Mouse (Mus musculus) thymus, adult 18-20 months (tissue): Measurements from ENCODE around the gene 2210017I01Rik.

ENCODE experiments used
- DNase-seq, 2 experiments: peaks; one replicate each; pipeline ENCODE4 v3.0.0; 2022; ENCODE audit warnings: mixed read lengths in 2 of 2

The 2210017I01Rik gene

DNA sequence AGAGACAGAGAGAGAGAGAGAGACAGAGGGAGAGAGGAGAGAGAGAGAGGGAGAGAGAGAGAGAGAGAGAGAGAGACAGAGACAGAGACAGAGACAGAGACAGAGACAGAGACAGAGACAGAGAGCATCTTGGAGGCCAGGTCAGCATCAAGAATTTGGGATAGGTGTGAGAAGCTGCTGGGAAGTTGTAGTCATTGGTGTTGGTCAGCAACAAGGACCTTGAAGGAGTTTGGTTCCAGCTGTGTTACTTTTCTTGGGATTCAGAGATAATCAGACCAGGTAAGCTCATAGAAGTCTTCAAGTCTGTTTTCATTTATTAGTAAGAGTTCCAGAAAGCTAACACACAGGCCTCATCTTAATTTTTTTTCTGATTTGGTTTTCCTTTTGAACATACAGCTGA lies at the start of gene 2210017I01Rik:
2210017I01Rik (minus strand) TSS at position 101 of the 400 bp plus-strand sequence.
- DNase-seq, result no peak

DNA sequence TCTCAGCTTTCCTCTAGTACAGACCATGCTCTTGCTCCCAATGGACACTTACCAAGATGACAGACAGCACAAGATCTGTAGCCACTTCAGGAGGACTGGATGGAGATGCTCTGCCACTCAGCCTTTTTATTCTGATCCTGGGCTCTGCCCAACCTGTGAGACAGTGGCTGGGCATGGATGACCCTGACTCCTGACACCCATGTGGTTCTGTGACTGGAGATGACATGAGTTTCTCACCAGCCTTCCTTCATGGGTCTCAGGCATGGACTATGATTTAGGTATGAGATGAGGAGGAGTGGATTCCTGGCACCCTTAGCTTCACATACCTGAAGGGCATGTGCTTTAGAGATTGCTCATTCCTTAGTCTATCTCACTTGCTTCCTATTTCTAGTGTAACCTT lies 49.5 kb upstream of the 2210017I01Rik start, which contains the start of gene Lce1b:
Lce1b (minus strand) TSS at position 101 of the 400 bp plus-strand sequence.
- DNase-seq, result no peak

- no peak for DNase-seq
These were observed 40.9 kb upstream of the 2210017I01Rik start, which contains the start of gene Lce1a1 for GRCm38 (mm10) chr3:92648207-92648606. TSS of gene Lce1a1 (minus strand) at chr3:92648307.

DNA sequence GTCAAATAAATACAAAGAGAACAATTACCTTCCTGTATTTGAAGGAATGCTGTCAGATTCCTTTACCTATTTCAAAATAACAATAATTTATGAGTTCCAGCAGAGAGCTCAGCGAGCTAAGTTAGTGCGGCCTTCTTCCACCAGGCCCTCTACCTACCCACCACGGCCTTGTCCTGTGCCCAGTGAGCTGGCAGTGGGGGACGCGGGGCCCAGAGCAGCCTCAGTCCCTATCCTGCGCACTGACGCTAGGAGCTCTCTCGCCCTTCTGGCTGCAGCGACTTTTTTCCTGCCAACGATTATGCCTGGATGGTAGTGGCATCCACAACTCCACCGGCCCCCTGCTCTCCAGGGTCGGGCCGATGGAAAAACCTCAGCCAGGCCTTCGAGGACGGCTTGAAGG lies 32.6 kb upstream of the 2210017I01Rik start:
- DNase-seq, result no peak

DNA sequence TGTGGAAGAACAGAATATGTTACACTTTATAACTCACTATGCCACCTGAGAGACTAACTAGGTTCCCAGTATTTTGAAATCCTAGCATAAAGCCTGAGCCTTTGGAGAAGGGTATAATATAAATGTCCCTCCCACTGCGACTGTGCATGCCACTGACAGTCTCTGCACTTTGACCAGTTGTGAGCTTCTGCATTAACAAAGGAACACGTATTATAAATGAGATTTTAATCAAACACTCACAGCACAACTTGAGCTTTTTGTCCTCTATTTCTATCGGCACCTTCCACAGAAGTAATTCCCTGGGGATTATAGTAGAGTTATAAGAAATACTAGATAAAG lies 31.3 kb upstream of the 2210017I01Rik start:
- no peak for DNase-seq

DNA sequence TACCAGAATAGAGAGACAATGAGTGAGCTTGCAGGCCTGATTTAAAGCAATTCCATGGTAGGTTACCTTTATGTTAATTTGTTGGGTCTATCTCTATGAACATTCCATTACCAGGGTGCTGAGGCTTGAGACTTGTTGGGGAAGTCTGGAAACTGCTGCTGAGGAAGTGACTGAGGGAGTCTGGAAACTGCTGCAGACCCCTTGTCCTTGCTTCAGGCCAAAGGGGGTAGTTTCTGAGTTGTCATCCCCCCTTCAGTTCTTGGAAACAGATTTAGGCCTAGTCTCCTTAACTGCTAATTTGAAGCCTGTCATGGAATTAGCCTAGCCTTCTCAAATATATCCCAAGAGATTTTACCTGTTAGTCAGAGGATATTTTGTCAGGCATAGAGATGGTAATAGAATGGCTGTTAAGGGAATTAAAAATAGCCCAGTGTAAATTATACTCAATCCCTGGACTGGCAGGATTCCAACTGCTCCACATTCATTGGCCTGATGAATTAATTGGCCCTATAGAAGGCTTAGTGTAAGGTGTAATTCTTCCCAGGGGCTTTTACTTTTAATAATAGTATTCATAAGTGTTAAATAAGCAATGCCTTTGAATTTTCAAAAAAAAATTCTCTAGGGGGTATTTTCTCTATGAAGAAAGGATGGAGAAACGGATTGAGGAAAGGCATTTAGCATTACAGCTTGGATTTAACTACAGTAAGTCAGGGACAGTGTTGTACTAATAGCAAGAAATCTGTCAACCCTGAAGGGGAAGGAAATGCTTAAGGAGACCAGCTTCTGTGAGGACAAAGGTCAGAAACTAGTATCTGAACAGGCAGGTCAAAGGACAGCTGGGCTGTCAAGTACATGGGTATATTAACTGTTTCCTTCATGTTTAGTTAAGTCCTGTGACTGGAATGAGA lies 30.7 kb upstream of the 2210017I01Rik start:
- DNase-seq, result no peak

DNA sequence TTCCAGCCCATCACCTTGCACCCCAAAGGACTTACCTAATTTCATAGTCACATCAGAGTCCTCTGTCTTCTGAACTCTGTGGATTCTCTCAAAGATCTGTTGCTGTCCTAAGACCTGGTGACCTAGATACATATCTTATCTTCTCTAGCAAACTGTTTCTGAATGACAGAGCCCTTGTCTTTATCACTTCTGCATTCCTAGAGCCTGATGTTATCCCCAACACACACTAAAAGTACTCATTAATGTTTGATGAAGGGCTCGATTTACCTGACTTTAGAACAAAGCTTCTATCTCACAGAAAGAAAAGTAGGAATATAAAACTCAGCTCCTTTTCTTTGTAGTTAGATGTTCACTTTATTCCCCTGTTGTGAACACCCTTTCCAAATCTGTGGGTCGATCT lies 14.3 kb upstream of the 2210017I01Rik start, which contains the start of gene Lce6a:
Lce6a (minus strand) TSS at position 101 of the 400 bp plus-strand sequence.
- no peak for DNase-seq

DNA sequence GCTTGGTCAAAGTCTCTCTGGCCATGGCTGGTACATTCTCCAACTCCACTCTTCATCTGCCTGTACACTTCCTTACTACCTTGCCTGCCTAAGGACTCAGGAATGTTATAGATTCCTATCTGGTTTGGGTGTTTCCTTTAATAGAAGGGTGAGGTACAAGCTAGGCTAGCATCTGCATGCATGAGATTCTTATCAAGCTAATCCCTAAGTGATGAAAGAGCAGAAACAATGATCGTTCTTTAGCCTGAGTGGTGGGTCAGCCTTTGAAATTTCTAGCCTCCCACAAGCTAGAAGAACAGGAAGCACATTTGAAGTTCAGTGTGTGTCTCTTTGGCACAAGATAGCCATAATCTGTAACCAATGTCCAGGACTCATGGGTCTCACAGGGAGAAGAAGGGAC lies 2.5 kb upstream of the 2210017I01Rik start:
- DNase-seq, result no peak

DNA sequence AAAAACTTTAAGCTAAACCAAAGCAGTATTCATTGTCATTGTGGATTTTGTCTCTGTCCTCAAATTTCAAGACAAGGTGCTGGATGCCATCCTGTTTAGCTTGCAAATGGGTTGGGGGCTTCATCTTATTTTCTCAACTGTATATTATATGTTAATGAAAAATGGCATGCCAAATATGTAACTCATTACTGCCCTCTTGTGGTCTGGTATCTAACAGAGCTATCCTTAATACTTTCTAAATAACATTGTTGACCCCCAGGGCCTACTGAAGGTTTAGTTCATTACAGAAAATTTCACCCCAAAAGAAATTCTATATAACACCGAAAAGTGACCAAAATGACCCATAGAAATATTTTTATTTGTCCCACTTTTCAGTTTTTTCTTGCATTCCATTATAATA lies 5.1 kb downstream of the 2210017I01Rik start:
- no peak for DNase-seq

GRCm38 (mm10) chr3:92600456-92600855 lies 6.8 kb downstream of the 2210017I01Rik start:
- DNase-seq, result no peak

DNA sequence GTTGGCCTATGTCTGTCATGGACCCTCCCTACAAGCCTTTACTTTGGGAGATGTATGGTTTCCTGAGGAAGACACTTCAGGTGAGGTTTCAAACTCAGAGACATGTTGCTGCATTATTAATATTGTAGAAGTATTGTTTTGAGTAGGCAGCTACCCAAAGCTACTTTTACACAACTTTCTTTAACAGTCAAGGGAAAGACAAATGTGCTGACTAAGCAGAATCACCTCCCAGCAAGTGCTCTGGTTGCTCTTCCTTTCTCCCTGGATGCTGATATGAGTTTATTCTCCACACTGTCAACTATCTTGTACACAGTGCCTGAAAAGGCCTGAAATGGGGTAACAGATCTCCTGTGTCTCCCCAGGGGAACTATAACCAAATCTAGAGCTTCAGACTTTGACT lies 7.3 kb downstream of the 2210017I01Rik start:
- no peak for DNase-seq

DNA sequence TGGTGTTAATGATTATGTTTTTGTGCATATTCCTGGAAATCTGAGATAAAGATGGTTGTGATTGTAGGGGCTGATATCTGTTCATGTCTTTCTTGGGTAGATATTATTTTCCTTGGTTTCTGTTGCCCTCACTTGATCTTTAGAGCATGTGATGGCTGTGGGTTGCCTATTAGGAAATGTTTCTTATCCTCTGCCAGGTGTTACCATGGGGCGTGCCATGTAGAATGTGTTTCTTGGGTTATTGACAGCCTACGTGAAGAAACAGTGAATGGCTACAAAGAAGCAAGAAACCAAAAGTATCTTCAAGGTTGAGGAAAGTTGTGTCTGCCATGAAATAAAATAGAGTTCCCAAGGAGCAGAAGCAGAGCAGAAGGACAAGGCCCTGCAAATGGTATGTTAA lies 8.9 kb downstream of the 2210017I01Rik start:
- DNase-seq, result no peak

DNA sequence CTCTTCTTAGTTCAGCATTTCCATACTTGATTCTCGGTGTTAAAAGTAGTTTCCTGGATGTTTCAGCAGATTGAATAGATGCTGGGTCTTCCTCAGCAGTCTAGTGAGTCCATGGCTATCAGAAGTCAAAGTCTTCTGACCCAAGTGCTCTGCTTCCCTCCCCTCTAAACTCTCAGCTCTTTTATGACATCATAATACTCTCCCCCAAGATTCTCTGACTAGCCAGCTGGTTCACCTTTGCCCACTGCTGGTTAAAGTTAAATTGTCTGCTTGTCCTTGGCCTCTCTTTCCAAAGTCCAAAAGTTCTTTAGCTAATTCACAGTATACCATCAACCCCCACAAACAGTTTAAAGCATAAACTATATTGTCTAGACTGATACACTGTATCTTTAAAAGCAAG lies 18.4 kb downstream of the 2210017I01Rik start, which contains the start of gene Smcp:
Smcp (minus strand) TSS at position 140 of the 400 bp plus-strand sequence.
- no peak for DNase-seq

DNA sequence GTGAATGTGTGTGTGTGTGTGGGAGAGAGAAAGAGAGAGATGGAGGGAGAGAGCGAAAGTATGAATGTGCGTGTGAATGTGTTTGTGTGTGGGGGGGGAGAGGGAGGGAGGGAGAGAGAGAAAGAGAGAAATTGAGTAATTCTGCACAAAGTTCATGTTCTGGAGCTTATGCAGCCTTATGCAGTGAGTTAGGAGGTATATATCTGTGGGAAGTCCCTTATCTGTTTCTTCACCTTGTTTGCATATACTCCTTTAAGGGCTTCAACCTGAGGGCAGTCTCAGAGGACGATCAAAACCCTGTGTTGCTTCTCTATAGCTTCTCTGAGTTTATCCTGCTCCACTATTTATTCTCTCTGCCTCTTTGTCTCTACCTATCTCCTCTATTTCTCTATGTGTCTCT lies 20.1 kb downstream of the 2210017I01Rik start:
- DNase-seq, result no peak

DNA sequence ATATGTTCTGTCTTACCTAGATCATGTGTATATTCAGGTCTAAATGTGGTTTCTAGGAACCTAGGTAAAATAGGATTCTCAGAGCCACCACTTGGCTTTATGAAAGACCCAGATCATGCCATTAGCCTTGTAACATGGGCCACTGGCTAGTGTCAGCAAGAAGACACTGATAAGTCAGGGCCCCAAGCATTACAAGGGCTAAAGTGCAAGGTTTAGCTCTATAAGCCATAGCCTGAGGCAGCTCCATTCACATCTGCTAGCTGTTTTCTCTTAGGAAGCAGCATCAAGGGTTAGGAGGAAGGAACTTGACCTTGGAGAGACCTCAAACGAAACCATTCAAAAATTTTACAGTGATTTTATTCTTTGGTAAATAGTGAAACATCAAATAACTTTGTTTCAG lies 22.2 kb downstream of the 2210017I01Rik start:
- DNase-seq, result no peak

DNA sequence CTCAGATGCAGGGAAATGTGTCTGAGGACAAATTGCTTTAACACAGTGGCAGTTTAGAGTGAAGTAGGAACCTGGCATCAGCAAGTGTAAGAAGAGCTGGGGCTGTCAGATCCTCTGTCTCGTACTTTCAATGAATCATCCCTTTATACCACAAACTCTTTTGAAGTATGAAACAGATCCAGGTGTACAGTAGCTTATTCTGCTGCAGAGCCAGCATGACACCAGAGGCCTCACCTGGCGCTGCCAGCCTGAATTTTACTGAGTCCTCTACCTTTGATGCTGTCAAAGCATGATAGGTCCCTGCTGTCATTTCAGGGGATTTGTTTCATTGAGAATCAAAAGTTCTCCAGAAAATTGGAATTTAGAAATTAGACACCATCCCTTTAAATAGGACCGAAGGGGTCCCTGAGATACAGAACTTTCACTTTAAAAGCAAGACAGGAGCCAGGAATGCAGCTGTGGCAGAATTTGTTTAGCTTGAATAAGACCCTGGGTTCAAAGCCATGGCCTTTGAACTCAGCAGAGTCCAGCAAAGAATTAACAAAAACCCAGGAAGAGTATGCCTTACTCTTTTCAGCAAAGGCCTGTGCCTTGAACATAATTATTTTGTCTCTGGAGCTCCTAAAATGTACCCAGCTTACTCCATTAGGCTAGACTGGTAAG lies 24.0 kb downstream of the 2210017I01Rik start:
- no peak for DNase-seq

GRCm38 (mm10) chr3:92579508-92579907 lies 27.8 kb downstream of the 2210017I01Rik start:
- DNase-seq, result no peak

DNA sequence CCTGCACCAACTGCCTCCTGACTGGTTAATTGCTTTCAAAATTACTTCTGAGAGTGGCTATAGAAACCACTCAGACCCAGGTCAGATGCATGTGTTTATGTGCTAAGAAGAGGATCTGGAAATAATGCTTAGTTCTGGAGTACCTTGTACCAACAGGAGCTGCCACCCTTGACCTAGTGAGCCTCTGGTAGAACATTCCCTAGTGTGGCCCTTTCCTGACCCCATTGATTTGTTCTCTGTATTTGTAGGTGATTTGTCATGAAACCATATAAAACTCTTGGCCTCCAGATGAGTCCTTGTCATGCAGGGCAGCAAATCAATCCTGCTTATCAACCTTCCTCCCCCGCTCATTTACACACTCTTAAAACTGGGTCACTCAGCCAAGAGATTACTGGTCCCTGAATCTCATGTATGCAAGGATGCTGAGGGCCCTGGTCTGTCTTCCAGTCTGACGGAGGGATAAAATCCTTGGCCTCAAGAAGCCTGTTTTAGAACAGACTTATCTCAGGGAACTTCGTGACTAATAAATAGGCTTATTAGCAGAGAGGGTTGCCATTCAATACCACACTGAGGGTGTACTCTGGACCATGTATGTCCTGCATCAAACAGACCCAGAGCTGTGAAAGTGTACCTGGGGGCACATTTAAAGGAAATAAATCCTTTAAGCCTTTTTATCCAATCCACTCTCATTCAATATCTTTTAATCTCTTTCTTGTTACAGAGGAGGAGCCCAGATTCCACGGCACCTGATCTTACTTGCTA lies 28.5 kb downstream of the 2210017I01Rik start:
- no peak for DNase-seq

- DNase-seq, result no peak
These were observed 33.7 kb downstream of the 2210017I01Rik start, which contains the start of gene Ivl for GRCm38 (mm10) chr3:92573449-92574041. TSS of gene Ivl (minus strand) at chr3:92573735.

- DNase-seq, result no peak
These were observed 34.7 kb downstream of the 2210017I01Rik start for GRCm38 (mm10) chr3:92572514-92573155.

GRCm38 (mm10) chr3:92568752-92569151 lies 38.5 kb downstream of the 2210017I01Rik start:
- no peak for DNase-seq

GRCm38 (mm10) chr3:92565418-92565817 lies 41.9 kb downstream of the 2210017I01Rik start:
- DNase-seq, result no peak
